ENCODE assay signal across 8 mouse cellular contexts in genomic region chr15:102331610-102332015, GRCm38 (mm10). TPM values are rescaled to one million over a fixed set of nuclear protein-coding genes. Genes with fewer than 3 reads are reported as not detected.
DNase-seq lines count a peak whose midpoint lies in the region; ATAC-seq lines count a peak whose summit lies in the region.

TSS of gene Myg1 (plus strand) at chr15:102331709.

- peak; percentile 99 for ATAC-seq in inflammation-experienced regulatory T-cells, adult 6 months
- peak; percentile 95 for ATAC-seq in megakaryocyte-erythroid progenitor cell, adult 5-6 weeks (replicated peaks; ENCODE audit: low FRiP score, low TSS enrichment, poor library complexity, severe bottlenecking)

- intact Hi-C loops in gastrocnemius, postnatal 14 days (cut with DNase I; ENCODE audit: low total_unique reads): no loop called here
- intact Hi-C loops in left cerebral cortex, postnatal 14 days (cut with DNase I): no loop called here

- peak; percentile 66 to 72 for DNase-seq in adrenal gland, adult 18-20 months (ENCODE audit: low spot score in 2 of 2)
- DNase-seq in embryo, embryonic 10.5 days (ENCODE audit: low spot score): peak; percentile 95
- peak; percentile 78 for DNase-seq in gastrocnemius, postnatal 14 days
- DNase-seq in left cerebral cortex, postnatal 14 days (ENCODE audit: low spot score in 2 of 2): peak; percentile 83 to 85
- DNase-seq in right cerebral cortex, postnatal 14 days: peak; percentile 77
- DNase-seq in urinary bladder, postnatal 25 days (ENCODE audit: low spot score): peak; percentile 80

RNA-seq across cellular contexts. Expression of gene Myg1, which starts in this region (rescaled TPM):
- 10 to 100 TPM; 48.9 to 54.7 TPM for total RNA-seq in adrenal gland, adult 18-20 months (2021)
- 10 to 100 TPM; 17.6 to 19.0 TPM for total RNA-seq in gastrocnemius, postnatal 14 days (2021)
- polyA plus RNA-seq in inflammation-experienced regulatory T-cells, adult 6 months (2017; shearing (Covaris generic)): 100 to 1,000 TPM; 102 to 153 (median 123) TPM
- 10 to 100 TPM; 48.2 to 51.4 TPM for total RNA-seq in left cerebral cortex, postnatal 14 days (2021)
- 85.2 and 86.5 TPM in 2 replicates for total RNA-seq in megakaryocyte-erythroid progenitor cell, adult 5-6 weeks (2014; fragmentation: Nextera tagmentation)
- total RNA-seq in megakaryocyte-erythroid progenitor cell, adult 5-6 weeks (2017): 60.8 and 73.8 TPM in 2 replicates

Comparison
In these comparisons a context has a peak if more than half of its experiments do, and no peak if none do; other contexts are left out.
1. Peak in every context shown above with its lines: DNase-seq and ATAC-seq.